Mouse (Mus musculus): ENCODE results near the gene Zfp239. TPM values are rescaled to one million over a fixed set of nuclear protein-coding genes. Genes with fewer than 3 reads are reported as not detected.
"Not testable (repeated sequence)": the region's sequence is repeated elsewhere in the genome, so short reads cannot be mapped to it uniquely, and the experiment has no call there.

The Zfp239 gene
- total RNA-seq (2018; cell fraction: chromatin; rRNA removed): 1 to 10 TPM in 2 of 26 experiments, under 1 TPM in 8, not detected in 16; 0.23 to 1.9 (median 0.70) TPM
- under 1 TPM; 0.10 to 0.65 (median 0.20) TPM for total RNA-seq (2018; cell fraction: cytosol; rRNA removed)
- 1 to 10 TPM in 1 of 26 experiments, under 1 TPM in 10, not detected in 15; 0.17 to 1.2 (median 0.36) TPM for total RNA-seq (2018; cell fraction: nucleus; rRNA removed)
- polyA plus RNA-seq (2018): 0.40 to 0.84 TPM (median 0.42 TPM) in 3 replicates

GRCm38 (mm10) chr6:117861848-117862247, at the start of gene Zfp239:
Gene Zfp239, plus strand, starts transcription at chr6:117862100.
- no peaks in the 10 kb centered on the region for H3K79me2 ChIP-seq (ENCODE audit: inconsistent target)
- peak within 1 kb of the TSS; percentile 47 for H3K4me3 ChIP-seq (ENCODE audit: inconsistent target)
- no peaks in the 10 kb centered on the region for H3K36me3 ChIP-seq (ENCODE audit: inconsistent target)
- 88% methylated on average over 6 of the region's 6 CpGs for WGBS (ENCODE audit: missing documents)
- H3K27ac ChIP-seq: no peak within 1 kb of the TSS

DNA sequence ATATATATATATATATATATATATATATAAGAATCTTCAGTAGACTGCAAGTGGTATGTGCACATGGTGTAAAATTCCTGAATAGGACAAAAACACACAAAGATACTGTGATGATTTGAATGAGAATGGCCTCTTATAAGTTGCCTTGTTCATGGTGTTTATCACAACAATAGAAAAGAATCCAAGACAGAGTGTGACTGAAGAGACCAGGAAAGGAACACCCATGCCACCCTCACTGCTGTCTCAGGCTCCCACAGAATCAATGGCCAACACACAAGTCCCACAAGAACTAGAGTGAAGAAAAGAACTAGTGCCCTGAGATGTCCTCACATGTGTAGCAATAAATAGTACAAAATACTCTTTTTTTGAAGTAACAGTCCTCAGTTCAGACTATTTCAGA, 47.2 kb upstream of the Zfp239 start:
- Histone ChIP-seq H3K27ac (no peak overlapping the region), H3K36me3 (ENCODE audit: inconsistent target) (no peaks in the 10 kb centered on the region), H3K4me3 (ENCODE audit: inconsistent target) (no peak overlapping the region), H3K79me2 (ENCODE audit: inconsistent target) (no peaks in the 10 kb centered on the region)

GRCm38 (mm10) chr6:117817108-117817541, 44.8 kb upstream of the Zfp239 start:
- Histone ChIP-seq H3K27ac (peak overlapping the region; percentile 34), H3K4me3 (ENCODE audit: inconsistent target) (no peak overlapping the region), H3K79me2 (ENCODE audit: inconsistent target) (no peaks in the 10 kb centered on the region), H3K36me3 (ENCODE audit: inconsistent target) (no peaks in the 10 kb centered on the region)
- 21% methylated on average over 5 of the region's 5 CpGs for WGBS (ENCODE audit: missing documents)

DNA sequence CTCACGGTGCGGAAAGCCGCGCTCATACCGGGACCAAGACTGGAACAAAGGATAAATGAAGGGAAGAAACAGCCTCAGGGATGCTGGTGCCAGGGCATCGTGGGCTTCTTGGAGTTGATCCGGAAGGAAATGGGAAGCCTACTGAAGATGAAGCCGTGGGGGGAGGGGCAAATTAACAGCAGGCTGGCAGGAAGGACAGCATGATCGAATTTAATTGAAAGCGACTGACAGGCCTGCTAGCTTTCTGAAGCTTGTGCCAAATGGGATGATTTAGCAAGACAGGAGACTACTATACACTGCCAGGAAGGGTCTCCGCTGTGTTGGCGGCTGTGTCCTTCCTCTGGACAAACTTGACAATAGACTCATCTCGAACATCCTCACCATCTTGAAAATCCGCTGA, 41.6 kb upstream of the Zfp239 start:
- no peaks in the 10 kb centered on the region for H3K79me2 ChIP-seq (ENCODE audit: inconsistent target)

DNA sequence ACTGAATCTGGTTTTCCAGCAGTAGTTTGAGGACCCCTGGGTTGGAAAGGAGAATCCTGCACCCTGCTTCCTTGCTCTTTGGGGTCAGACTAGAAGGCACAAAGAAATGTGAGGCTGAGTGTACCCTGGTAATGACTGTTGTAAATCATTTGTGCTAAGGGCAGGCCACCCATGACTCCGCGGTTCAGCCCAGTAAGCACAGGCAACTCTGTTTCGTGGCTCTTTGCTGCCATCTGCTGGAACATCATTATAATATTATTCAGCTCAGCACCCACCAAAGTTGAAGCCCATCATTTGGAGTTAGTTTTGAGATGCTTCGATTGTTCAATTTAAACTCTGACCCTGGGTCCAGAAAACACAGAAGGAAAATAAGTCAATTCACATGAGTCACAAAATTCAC, 36.5 kb upstream of the Zfp239 start:
- Histone ChIP-seq H3K27ac (no peak overlapping the region), H3K36me3 (ENCODE audit: inconsistent target) (no peaks in the 10 kb centered on the region), H3K79me2 (ENCODE audit: inconsistent target) (no peaks in the 10 kb centered on the region), H3K4me3 (ENCODE audit: inconsistent target) (no peak overlapping the region)
- 10% methylated on average over 4 of the region's 4 CpGs for WGBS (ENCODE audit: missing documents)

More for the DNA sequence above, 41.6 kb upstream of the Zfp239 start:
- Histone ChIP-seq H3K36me3 (ENCODE audit: inconsistent target) (no peaks in the 10 kb centered on the region), H3K4me3 (ENCODE audit: inconsistent target) (no peak overlapping the region), H3K27ac (no peak overlapping the region)
- WGBS (ENCODE audit: missing documents): 88% methylated on average over 14 of the region's 14 CpGs

- Histone ChIP-seq H3K79me2 (ENCODE audit: inconsistent target) (no peaks in the 10 kb centered on the region), H3K27ac (no peak overlapping the region), H3K4me3 (ENCODE audit: inconsistent target) (no peak overlapping the region), H3K36me3 (ENCODE audit: inconsistent target) (no peaks in the 10 kb centered on the region)
- WGBS (ENCODE audit: missing documents): 16% methylated on average over 9 of the region's 9 CpGs
Measured at GRCm38 (mm10) chr6:117828273-117828672, 33.6 kb upstream of the Zfp239 start.

GRCm38 (mm10) chr6:117840686-117841510, 21.0 kb upstream of the Zfp239 start, which contains the start of gene Zfp637:
Gene Zfp637, plus strand, starts transcription at chr6:117841180.
- H3K4me3 ChIP-seq (ENCODE audit: inconsistent target): peak within 1 kb of the TSS; percentile 69
- under 1% methylated on average over 56 of the region's 66 CpGs for WGBS (ENCODE audit: missing documents)
- H3K27ac ChIP-seq: no peak within 1 kb of the TSS; the same call in 1 of the 2 replicates
- H3K79me2 ChIP-seq (ENCODE audit: inconsistent target): no peaks in the 10 kb centered on the region; the same call in 1 of the 2 replicates
- H3K36me3 ChIP-seq (ENCODE audit: inconsistent target): peaks cover 20% of the 10 kb centered on the region

DNA sequence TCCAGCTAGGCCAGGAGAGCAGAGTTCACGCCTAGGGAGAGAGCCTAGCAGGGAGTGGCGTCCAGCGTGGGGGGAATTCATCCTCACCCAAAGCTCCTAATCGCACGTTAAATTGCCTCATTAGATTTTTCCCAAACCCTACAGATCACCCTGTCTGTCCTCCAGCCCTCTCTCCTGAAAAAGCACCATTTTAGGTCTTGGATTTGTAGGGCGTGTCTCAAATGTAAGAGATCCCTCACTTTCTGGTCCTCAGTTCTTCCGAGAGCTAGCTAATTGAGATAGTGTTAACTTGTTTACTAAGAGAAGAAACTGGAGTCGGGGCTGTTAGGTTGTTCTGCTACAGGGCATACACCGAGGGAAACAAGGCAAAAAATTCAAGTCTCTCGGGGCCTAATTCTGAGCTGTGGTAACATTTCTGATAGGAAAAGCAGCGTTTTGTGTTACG, 20.4 kb upstream of the Zfp239 start:
- Histone ChIP-seq H3K79me2 (ENCODE audit: inconsistent target) (no peaks in the 10 kb centered on the region; the same call in 1 of the 2 replicates), H3K36me3 (ENCODE audit: inconsistent target) (peaks cover 24% of the 10 kb centered on the region), H3K27ac (no peak overlapping the region; the same call in 1 of the 2 replicates), H3K4me3 (ENCODE audit: inconsistent target) (peak overlapping the region; percentile 69)
- WGBS (ENCODE audit: missing documents): 4% methylated on average over 11 of the region's 12 CpGs

DNA sequence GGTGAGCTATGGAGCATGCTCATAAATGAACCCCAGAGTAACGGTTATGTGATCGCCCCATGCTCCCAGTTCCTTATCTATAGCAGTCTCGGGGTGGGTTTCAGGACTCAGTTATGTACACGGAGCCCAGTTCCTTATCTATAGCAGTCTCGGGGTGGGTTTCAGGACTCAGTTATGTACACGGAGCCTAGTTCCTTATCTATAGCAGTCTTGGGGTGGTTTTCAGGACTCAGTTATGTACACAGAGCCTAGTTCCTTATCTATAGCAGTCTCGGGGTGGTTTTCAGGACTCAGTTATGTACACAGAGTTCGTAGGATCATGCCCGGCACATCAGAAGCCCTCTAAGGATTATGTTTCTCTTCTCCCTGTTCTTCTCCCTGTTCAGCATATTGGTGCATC, 17.3 kb upstream of the Zfp239 start:
- Histone ChIP-seq H3K27ac (no peak overlapping the region), H3K36me3 (ENCODE audit: inconsistent target) (peaks cover 24% of the 10 kb centered on the region), H3K4me3 (ENCODE audit: inconsistent target) (no peak overlapping the region), H3K79me2 (ENCODE audit: inconsistent target) (no peaks in the 10 kb centered on the region; the same call in 1 of the 2 replicates)
- WGBS (ENCODE audit: missing documents): 100% methylated on average over 9 of the region's 9 CpGs

DNA sequence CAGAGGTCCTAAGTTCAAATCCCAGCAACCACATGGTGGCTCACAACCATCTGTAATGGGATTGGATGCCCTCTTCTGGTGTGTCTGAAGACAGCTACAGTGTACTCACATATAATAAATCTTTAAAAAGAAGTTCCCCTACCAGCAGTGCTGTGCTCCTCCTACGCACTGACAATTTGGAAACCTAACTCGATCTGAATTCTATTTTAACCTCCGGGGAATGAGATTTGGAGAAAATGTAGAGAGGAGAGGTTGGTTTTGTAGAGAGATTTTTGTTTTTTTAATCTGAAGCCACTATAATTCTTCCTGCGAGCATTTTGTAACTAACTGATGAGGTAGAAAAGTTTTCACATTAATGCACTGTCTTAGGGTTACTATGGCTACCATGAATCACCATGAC, 15.2 kb upstream of the Zfp239 start:
- H3K4me3 ChIP-seq (ENCODE audit: inconsistent target); H3K79me2 ChIP-seq (ENCODE audit: inconsistent target); H3K27ac ChIP-seq: not testable (repeated sequence)
- H3K36me3 ChIP-seq (ENCODE audit: inconsistent target): peaks cover 24% of the 10 kb centered on the region
- 97% methylated on average over 4 of the region's 4 CpGs for WGBS (ENCODE audit: missing documents)

- Histone ChIP-seq H3K36me3 (ENCODE audit: inconsistent target) (peaks cover 24% of the 10 kb centered on the region), H3K4me3 (ENCODE audit: inconsistent target) (no peak overlapping the region), H3K79me2 (ENCODE audit: inconsistent target) (no peaks in the 10 kb centered on the region), H3K27ac (no peak overlapping the region)
- WGBS (ENCODE audit: missing documents): 100% methylated on average over 1 of the region's 2 CpGs
Measured at GRCm38 (mm10) chr6:117847772-117848171, 14.1 kb upstream of the Zfp239 start.

DNA sequence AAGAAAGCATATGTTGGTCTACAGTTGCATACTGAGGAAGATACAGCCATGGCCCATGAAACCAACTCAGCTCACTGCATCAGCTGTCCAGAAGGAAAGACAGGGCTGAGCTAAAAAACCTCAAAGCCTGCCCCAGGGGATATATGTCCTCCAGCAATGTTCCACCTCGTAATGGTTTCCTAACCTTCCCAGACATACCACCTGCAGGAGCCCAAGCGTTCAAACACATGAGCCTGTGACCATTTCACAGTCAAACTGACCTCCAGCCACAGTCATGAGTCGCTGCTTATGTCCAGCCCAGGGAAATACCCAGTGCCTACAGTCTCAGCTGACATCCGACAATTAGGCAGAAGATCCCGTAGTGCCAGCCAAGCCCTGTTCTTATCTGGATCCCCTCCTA, 13.3 kb upstream of the Zfp239 start:
- no peak overlapping the region for H3K4me3 ChIP-seq (ENCODE audit: inconsistent target)
- H3K27ac ChIP-seq: no peak overlapping the region
- WGBS (ENCODE audit: missing documents): 95% methylated on average over 5 of the region's 5 CpGs
- H3K36me3 ChIP-seq (ENCODE audit: inconsistent target): peaks cover 24% of the 10 kb centered on the region
- H3K79me2 ChIP-seq (ENCODE audit: inconsistent target): no peaks in the 10 kb centered on the region

DNA sequence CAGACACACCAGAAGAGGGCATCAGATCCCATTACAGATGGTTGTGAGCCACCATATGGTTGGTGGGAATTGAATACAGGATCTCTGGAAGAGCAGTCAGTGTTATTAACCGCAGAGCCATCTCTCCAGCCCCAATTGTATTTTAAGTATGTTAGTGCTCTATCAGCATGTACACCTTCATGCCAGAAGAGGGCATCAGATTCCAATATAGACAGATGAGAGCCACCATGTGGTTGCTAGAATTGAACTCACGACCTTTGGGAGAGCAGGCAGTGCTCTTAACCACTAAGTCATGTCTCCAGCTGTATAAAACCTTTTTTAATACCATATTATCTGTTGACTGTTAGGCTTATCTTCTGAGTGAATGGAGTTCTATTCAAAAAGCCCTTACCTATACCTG, 10.2 kb upstream of the Zfp239 start:
- Histone ChIP-seq H3K79me2 (ENCODE audit: inconsistent target) (no peaks in the 10 kb centered on the region), H3K36me3 (ENCODE audit: inconsistent target) (no peaks in the 10 kb centered on the region), H3K4me3 (ENCODE audit: inconsistent target) (no peak overlapping the region), H3K27ac (no peak overlapping the region)
- 39% methylated on average over 2 of the region's 2 CpGs for WGBS (ENCODE audit: missing documents)

DNA sequence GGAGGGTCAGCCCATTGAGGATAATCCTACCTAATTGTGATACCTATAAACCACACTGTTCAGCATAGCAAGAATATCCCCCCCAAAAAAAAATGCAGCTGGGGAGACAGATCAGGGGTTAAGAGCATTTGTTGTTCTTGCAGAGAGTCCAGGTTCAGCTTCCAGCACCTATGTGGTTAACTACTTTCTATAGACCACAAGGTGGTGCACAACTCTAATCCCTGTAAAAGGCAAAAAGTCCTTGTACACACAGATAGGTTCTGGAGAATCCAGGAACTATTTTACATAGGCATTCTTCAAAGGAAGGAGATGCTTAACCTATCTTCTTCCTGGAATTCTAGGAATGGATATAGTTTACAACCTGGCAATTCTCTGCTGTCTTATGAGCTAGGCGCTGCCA, 3.9 kb upstream of the Zfp239 start:
- 93% methylated on average over 1 of the region's 1 CpGs for WGBS (ENCODE audit: missing documents)
- H3K79me2 ChIP-seq (ENCODE audit: inconsistent target): no peaks in the 10 kb centered on the region
- no peak overlapping the region for H3K4me3 ChIP-seq (ENCODE audit: inconsistent target)
- no peaks in the 10 kb centered on the region for H3K36me3 ChIP-seq (ENCODE audit: inconsistent target)
- no peak overlapping the region for H3K27ac ChIP-seq

DNA sequence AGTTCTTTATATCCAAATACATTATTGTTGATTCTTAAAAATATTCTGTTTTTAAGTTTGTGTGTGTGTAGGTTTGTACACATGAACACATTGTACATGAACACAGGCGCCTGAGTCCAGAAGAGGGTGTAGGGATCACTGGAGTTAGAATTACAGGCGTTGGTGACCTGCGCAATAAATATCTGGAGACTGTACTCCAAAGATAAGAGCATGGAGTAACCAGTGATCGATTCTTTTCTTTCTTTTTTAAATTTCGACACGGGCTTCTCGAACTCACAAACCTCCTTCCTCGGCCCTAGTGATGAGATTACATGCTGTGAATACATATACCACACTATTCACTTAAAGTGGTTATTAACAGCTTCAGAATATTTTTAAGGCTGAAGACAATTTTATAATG, 565 bp downstream of the Zfp239 start:
- Histone ChIP-seq H3K79me2 (ENCODE audit: inconsistent target) (no peaks in the 10 kb centered on the region), H3K4me3 (ENCODE audit: inconsistent target) (peak overlapping the region; percentile 47), H3K36me3 (ENCODE audit: inconsistent target) (no peaks in the 10 kb centered on the region), H3K27ac (no peak overlapping the region)
- WGBS (ENCODE audit: missing documents): 69% methylated on average over 8 of the region's 8 CpGs

Data from macrophage (primary cell).